Mouse (Mus musculus) gastrocnemius, postnatal 25 days (tissue): Measurements from ENCODE around the gene Ceacam15. TPM values are rescaled to one million over a fixed set of nuclear protein-coding genes. Genes with fewer than 3 reads are reported as not detected.

Source experiments
- DNase-seq: peaks from one replicate; pipeline ENCODE4 v3.0.0; 2022
- total RNA-seq, 2 experiments: library from RNA; stranded (reverse); gene quantifications; 1 replicate in 1 of 2; 2 replicates in 1 of 2; pipeline ENCODE4 v1.2.3; 2021

Ceacam15 gene
- total RNA-seq, 2 experiments from 2014 or later = not detected

GRCm38 (mm10) chr7:16629598-16630296 is 45.8 kb downstream of the Ceacam15 start:
- no peak for DNase-seq

GRCm38 (mm10) chr7:16628096-16628771 is 47.3 kb downstream of the Ceacam15 start:
- DNase-seq = no peak

GRCm38 (mm10) chr7:16623687-16624086 is 51.8 kb downstream of the Ceacam15 start:
- DNase-seq = no peak

GRCm38 (mm10) chr7:16623131-16623530 is 52.4 kb downstream of the Ceacam15 start:
- no peak for DNase-seq

Other genes starting within 250 kb of the Ceacam15 start
- gene Tmem160, start 222.9 kb downstream of the Ceacam15 start, total RNA-seq = 10 to 100 TPM; 37.4 to 39.4 TPM
- not detected for gene Npas1, start 198.0 kb downstream of the Ceacam15 start, total RNA-seq
- gene Arhgap35, start 60.7 kb downstream of the Ceacam15 start, total RNA-seq = 10 to 100 TPM; 15.3 to 16.5 TPM
- gene Ceacam9, start 46.2 kb upstream of the Ceacam15 start, total RNA-seq = not detected
- 10 to 100 TPM; 52.5 to 56.7 TPM for gene Ap2s1, start 62.7 kb upstream of the Ceacam15 start, total RNA-seq
- 10 to 100 TPM; 14.2 to 47.4 TPM for gene Slc1a5, start 105.6 kb upstream of the Ceacam15 start, total RNA-seq
- gene Strn4, start 140.2 kb upstream of the Ceacam15 start, total RNA-seq = 10 to 100 TPM; 13.2 to 22.4 TPM
- gene Fkrp, start 141.0 kb upstream of the Ceacam15 start, total RNA-seq = 10 to 100 TPM; 35.7 to 42.3 TPM
- gene Prkd2, start 167.2 kb upstream of the Ceacam15 start, total RNA-seq = 1 to 10 TPM; 5.0 to 5.3 TPM
- gene Dact3, start 199.6 kb upstream of the Ceacam15 start, total RNA-seq = 1 to 10 TPM; 1.9 to 2.3 TPM
- gene Gng8, start 216.1 kb upstream of the Ceacam15 start, total RNA-seq = not detected
- gene Ptgir, start 230.8 kb upstream of the Ceacam15 start, total RNA-seq = 1 to 10 TPM in 1 of 2 experiments, under 1 TPM in 1; 0.97 to 1.3 TPM
- 100 to 1,000 TPM; 257 to 291 TPM for gene Calm3, start 248.4 kb upstream of the Ceacam15 start, total RNA-seq